Mouse (Mus musculus) kidney, embryonic 16.5 days (tissue): ENCODE measurements around the gene Clcn6. TPM values are rescaled to one million over a fixed set of nuclear protein-coding genes. Genes with fewer than 3 reads are reported as not detected.
"Not testable (repeated sequence)": the region's sequence is repeated elsewhere in the genome, so short reads cannot be mapped to it uniquely, and the experiment has no call there.

Experiments
- ATAC-seq: fragments of 200-750 bp; cut with Nextera tagmentation; 2 replicates; pipeline ENCODE4 v1.8.0; 2017; ENCODE audit warnings: moderate TSS enrichment; ENCODE audit not compliant: low FRiP score, low TSS enrichment
- H3K27ac ChIP-seq: fragments of 300-500 bp; sonication (generic); 2 replicates; pipeline ENCODE4 v1.5.1; 2014; ENCODE audit warnings: low read length
- H3K27me3 ChIP-seq: fragments of 300-500 bp; sonication (generic); 2 replicates; pipeline ENCODE4 v1.6.1; 2014; ENCODE audit warnings: low read length, control low read depth, mixed read lengths; ENCODE audit not compliant: insufficient read depth
- H3K36me3 ChIP-seq: fragments of 300-500 bp; sonication (generic); 2 replicates; pipeline ENCODE4 v1.6.1; 2014; ENCODE audit warnings: low read length, control low read depth, mixed read lengths; ENCODE audit not compliant: insufficient read depth
- H3K4me1 ChIP-seq: fragments of 300-500 bp; sonication (generic); 2 replicates; pipeline ENCODE4 v1.6.1; 2014; ENCODE audit warnings: low read length, control low read depth, mixed read lengths; ENCODE audit not compliant: insufficient read depth
- H3K4me2 ChIP-seq: fragments of 300-500 bp; sonication (generic); replicated peaks from 2 replicates; pipeline ENCODE4 v1.6.1; 2014; ENCODE audit warnings: low read depth, low read length
- H3K4me3 ChIP-seq: fragments of 300-500 bp; sonication (generic); 2 replicates; pipeline ENCODE4 v1.5.1; 2014; ENCODE audit warnings: mild to moderate bottlenecking, low read length
- H3K9ac ChIP-seq: fragments of 300-500 bp; sonication (generic); replicated peaks from 2 replicates; pipeline ENCODE4 v1.6.1; 2014; ENCODE audit warnings: low read length
- H3K9me3 ChIP-seq: fragments of 300-500 bp; sonication (generic); 2 replicates; pipeline ENCODE4 v1.6.1; 2016; ENCODE audit warnings: low read length, control low read depth
- WGBS: fragments of 180-500 bp; shearing (Covaris S2); extraction: QIAGEN DNeasy Blood & Tissue Kit; methylation state at CpG from one replicate; pipeline ENCODE4 v1.1.7; 2014; 5-methylcytosine and 5-hydroxymethylcytosine counted together
- polyA plus RNA-seq: library from polyadenylated mRNA; unstranded; fragments of >200 nt; fragmentation: Nextera tagmentation; extraction: Ambion mirVana; gene quantifications from 2 replicates; pipeline ENCODE4 v1.2.1, GENCODE M21; 2015

The Clcn6 gene
- polyA plus RNA-seq, 1 experiment from 2014 or later, result 6.4 TPM

GRCm38 (mm10) chr4:148054961-148055695 is 16.5 kb upstream of the Clcn6 start:
- Histone ChIP-seq H3K36me3 (peaks cover 68% of the 10 kb centered on the region), H3K9ac (no peak overlapping the region), H3K9me3 (no peaks in the 10 kb centered on the region), H3K27ac (no peak overlapping the region), H3K4me3 (no peak overlapping the region), H3K4me1 (no peaks in the 10 kb centered on the region), H3K4me2 (no peak overlapping the region), H3K27me3 (no peaks in the 10 kb centered on the region)
- no peak for ATAC-seq
- 83% methylated on average over 21 of the region's 21 CpGs for WGBS

- Histone ChIP-seq H3K4me3 (no peak overlapping the region), H3K9ac (no peak overlapping the region), H3K4me1 (no peaks in the 10 kb centered on the region), H3K4me2 (no peak overlapping the region), H3K27ac (no peak overlapping the region), H3K9me3 (no peaks in the 10 kb centered on the region), H3K36me3 (peaks cover 76% of the 10 kb centered on the region), H3K27me3 (no peaks in the 10 kb centered on the region)
- ATAC-seq, result no peak
- whole genome bisulfite sequencing, result 93% methylated on average over 12 of the region's 12 CpGs
Measured at GRCm38 (mm10) chr4:148053417-148053920, 14.8 kb upstream of the Clcn6 start.

DNA sequence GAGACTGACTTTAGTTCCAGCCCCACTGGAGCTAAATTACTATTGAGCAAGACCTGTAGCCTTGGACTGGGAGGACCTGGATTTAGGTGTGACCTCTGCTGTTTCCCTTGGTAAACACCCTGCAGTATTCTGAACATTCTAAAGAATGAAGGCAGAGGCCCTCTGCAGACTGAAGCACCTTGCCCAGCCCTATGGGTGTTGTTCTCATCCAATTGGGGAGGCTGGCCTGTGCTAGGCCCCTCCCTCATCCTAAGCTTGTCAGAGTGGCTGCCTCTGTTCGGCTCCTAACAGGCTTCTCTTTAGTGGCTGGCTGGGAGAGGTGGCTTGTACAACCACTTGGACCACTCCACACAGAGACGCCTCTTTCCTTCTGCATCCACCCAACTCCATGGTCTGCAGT is 14.4 kb upstream of the Clcn6 start:
- Histone ChIP-seq H3K27me3 (no peaks in the 10 kb centered on the region), H3K4me1 (no peaks in the 10 kb centered on the region), H3K9me3 (no peaks in the 10 kb centered on the region), H3K4me2 (no peak overlapping the region), H3K9ac (no peak overlapping the region), H3K4me3 (no peak overlapping the region), H3K27ac (no peak overlapping the region), H3K36me3 (peaks cover 81% of the 10 kb centered on the region)
- no peak for ATAC-seq
- 72% methylated on average over 2 of the region's 2 CpGs for WGBS

- Histone ChIP-seq H3K9ac (no peak overlapping the region), H3K36me3 (peaks cover 81% of the 10 kb centered on the region), H3K4me3 (no peak overlapping the region), H3K4me1 (no peaks in the 10 kb centered on the region), H3K9me3 (no peaks in the 10 kb centered on the region), H3K4me2 (no peak overlapping the region), H3K27ac (no peak overlapping the region), H3K27me3 (no peaks in the 10 kb centered on the region)
- ATAC-seq, result no peak
- WGBS, result 90% methylated on average over 11 of the region's 11 CpGs
Measured at GRCm38 (mm10) chr4:148051886-148052285, 13.3 kb upstream of the Clcn6 start.

- no peak for ATAC-seq
- peaks cover 74% of the 10 kb centered on the region for H3K36me3 ChIP-seq
Measured at GRCm38 (mm10) chr4:148051046-148051776, 12.6 kb upstream of the Clcn6 start.

GRCm38 (mm10) chr4:148050396-148050914 is 11.8 kb upstream of the Clcn6 start:
- not testable (repeated sequence) for H3K4me3 ChIP-seq, H3K27ac ChIP-seq, ATAC-seq, H3K4me2 ChIP-seq, H3K9ac ChIP-seq, H3K27me3 ChIP-seq, H3K4me1 ChIP-seq, H3K9me3 ChIP-seq
- H3K36me3 ChIP-seq, result peaks cover 67% of the 10 kb centered on the region
- WGBS, result 93% methylated on average over 3 of the region's 3 CpGs

More at GRCm38 (mm10) chr4:148051046-148051776, 12.6 kb upstream of the Clcn6 start:
- WGBS, result 79% methylated on average over 13 of the region's 13 CpGs
- no peaks in the 10 kb centered on the region for H3K9me3 ChIP-seq
- H3K27me3 ChIP-seq, result no peaks in the 10 kb centered on the region
- no peak overlapping the region for H3K4me2 ChIP-seq
- H3K27ac ChIP-seq, result no peak overlapping the region
- H3K4me3 ChIP-seq, result no peak overlapping the region
- H3K4me1 ChIP-seq, result 0 out of 2 replicates have a peak, but pooled peaks cover 5% of the 10 kb centered on the region
- no peak overlapping the region for H3K9ac ChIP-seq

DNA sequence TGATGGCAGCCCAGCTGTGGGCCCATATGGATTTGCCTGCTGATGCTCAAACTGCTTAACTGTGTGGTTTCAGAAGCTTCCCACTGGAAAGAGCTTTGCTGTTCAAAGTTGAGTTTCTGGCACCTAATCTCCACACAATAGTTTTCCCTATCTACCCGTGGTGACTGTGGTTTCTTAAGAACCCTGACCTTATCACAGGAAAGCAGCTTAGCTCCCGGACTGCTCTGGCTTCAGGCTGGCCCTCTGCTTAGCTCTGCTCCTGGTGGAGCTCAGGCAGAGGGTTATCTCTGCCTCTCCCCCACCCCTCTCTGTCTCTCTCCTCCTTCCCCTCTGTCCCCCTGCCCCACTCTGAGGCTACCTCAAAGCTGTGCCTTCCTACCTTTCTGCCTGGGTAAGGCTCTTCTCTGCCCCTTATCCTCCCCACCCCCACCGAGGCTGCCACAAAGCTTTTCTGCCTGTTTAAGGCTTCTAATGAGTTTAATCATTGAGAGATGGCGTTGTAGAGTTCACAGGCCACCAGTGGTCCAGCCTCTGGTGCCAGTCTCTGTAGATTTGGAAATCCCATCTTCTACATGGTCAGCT is 7.9 kb upstream of the Clcn6 start:
- Histone ChIP-seq H3K9ac (no peak overlapping the region), H3K4me1 (peaks cover 16% of the 10 kb centered on the region), H3K27me3 (no peaks in the 10 kb centered on the region), H3K27ac (no peak overlapping the region), H3K36me3 (peaks cover 43% of the 10 kb centered on the region), H3K9me3 (no peaks in the 10 kb centered on the region), H3K4me2 (no peak overlapping the region), H3K4me3 (no peak overlapping the region)
- no peak for ATAC-seq
- 62% methylated on average over 4 of the region's 4 CpGs for WGBS

GRCm38 (mm10) chr4:148044113-148044512 is 5.5 kb upstream of the Clcn6 start:
- Histone ChIP-seq H3K9me3 (no peaks in the 10 kb centered on the region), H3K27ac (no peak overlapping the region), H3K9ac (no peak overlapping the region), H3K27me3 (no peaks in the 10 kb centered on the region), H3K36me3 (peaks cover 26% of the 10 kb centered on the region), H3K4me3 (no peak overlapping the region), H3K4me1 (peaks cover 38% of the 10 kb centered on the region), H3K4me2 (no peak overlapping the region)
- ATAC-seq, result no peak
- 92% methylated on average over 2 of the region's 2 CpGs for WGBS

- H3K4me2 ChIP-seq, H3K27me3 ChIP-seq, H3K4me3 ChIP-seq, ATAC-seq, H3K27ac ChIP-seq, H3K9ac ChIP-seq, H3K9me3 ChIP-seq: not testable (repeated sequence)
- H3K36me3 ChIP-seq, result peaks cover 21% of the 10 kb centered on the region
- WGBS, result 83% methylated on average over 7 of the region's 8 CpGs
- peaks cover 38% of the 10 kb centered on the region for H3K4me1 ChIP-seq
Measured at GRCm38 (mm10) chr4:148043327-148043726, 4.7 kb upstream of the Clcn6 start.
